Mouse (Mus musculus) CH12.LX (cell line): ENCODE measurements around the gene Ubald2.

Source experiments
- BHLHE40 ChIP-seq: IDR thresholded peaks from 2 replicates; pipeline ENCODE4 v1.6.1; 2011; ENCODE audit warnings: mild to moderate bottlenecking, low read depth, low read length, improper control_type of control experiment
- CTCF ChIP-seq, 2 experiments: IDR thresholded peaks in 1 of 2; conservative IDR thresholded peaks in 1 of 2; 2 replicates each; pipeline ENCODE4 v1.5.1; 2011 to 2012; ENCODE audit warnings: low read depth in 2 of 2, low read length in 2 of 2, improper control_type of control experiment in 1 of 2, inconsistent platforms in 1 of 2, mild to moderate bottlenecking in 1 of 2, moderate library complexity in 1 of 2
- E2F4 ChIP-seq: IDR thresholded peaks from 2 replicates; pipeline ENCODE4 v1.6.1; 2011; ENCODE audit warnings: low read depth, low read length, improper control_type of control experiment; ENCODE audit not compliant: insufficient replicate concordance
- EP300 ChIP-seq: IDR thresholded peaks from 2 replicates; pipeline ENCODE4 v1.6.1; 2011; ENCODE audit warnings: low read length, improper control_type of control experiment
- MAX ChIP-seq: IDR thresholded peaks from 2 replicates; pipeline ENCODE4 v1.6.1; 2011; ENCODE audit warnings: low read length, improper control_type of control experiment
- MYC ChIP-seq: IDR thresholded peaks from 2 replicates; pipeline ENCODE4 v1.6.1; 2011; ENCODE audit warnings: low read depth, mild to moderate bottlenecking, improper control_type of control experiment, low read length
- SIN3A ChIP-seq: IDR thresholded peaks from 2 replicates; pipeline ENCODE4 v1.6.1; 2012; ENCODE audit warnings: low read length, improper control_type of control experiment, inconsistent platforms
- USF2 ChIP-seq: conservative IDR thresholded peaks from 2 replicates; pipeline ENCODE4 v1.6.1; 2011; ENCODE audit warnings: low read depth, low read length, improper control_type of control experiment
- ZC3H11A ChIP-seq: IDR thresholded peaks from 2 replicates; pipeline ENCODE4 v1.6.1; 2012; ENCODE audit warnings: low read depth, mild to moderate bottlenecking, inconsistent platforms, low read length, improper control_type of control experiment

DNA sequence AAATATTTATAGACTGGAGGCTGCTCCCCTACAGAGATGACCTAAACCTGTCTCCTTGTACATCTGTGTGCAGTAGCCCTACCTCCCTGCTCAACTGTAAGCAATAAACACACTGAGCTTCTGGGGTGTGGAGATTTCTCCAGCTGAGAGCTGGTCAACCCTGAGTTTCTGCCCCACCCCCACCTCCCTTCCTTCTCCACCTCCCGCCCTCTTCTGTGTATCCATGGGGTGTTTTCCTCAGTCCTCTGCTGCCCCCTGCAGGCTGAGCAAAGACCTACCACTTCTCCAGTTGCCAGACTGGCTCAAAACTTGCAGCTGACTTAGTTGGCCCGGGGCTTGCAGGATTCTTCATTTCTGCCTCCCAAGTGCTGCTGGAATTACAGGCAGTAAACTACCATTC is 29.9 kb downstream of the Ubald2 start:
- TF ChIP-seq BHLHE40, result no peak
- TF ChIP-seq E2F4, result no peak
- no peak for TF ChIP-seq MYC
- no peak for TF ChIP-seq EP300
- TF ChIP-seq CTCF (conservative IDR thresholded peaks at IDR 0.05 in 1 of 2, IDR thresholded peaks at IDR 0.05 in 1 of 2; ENCODE audit: low read depth in 2 of 2, low read length in 2 of 2), result peak; percentile 66 to 92
- no peak for TF ChIP-seq SIN3A
- peak; percentile 85 for TF ChIP-seq ZC3H11A
- no peak for TF ChIP-seq USF2
- TF ChIP-seq MAX, result no peak
